Mouse (Mus musculus) heart, postnatal 0 days (tissue): Measurements from ENCODE around the gene Tada2b.

Experiments
- CTCF ChIP-seq: IDR thresholded peaks from 2 replicates; pipeline ENCODE4 v1.5.1; 2016; ENCODE audit warnings: antibody characterized with exemption, control low read depth, low read depth
- EP300 ChIP-seq: IDR thresholded peaks from 2 replicates; pipeline ENCODE4 v1.6.1; 2016; ENCODE audit warnings: antibody characterized with exemption, low read depth

GRCm38 (mm10) chr5:36429551-36429950, 54.5 kb downstream of the Tada2b start:
- TF ChIP-seq CTCF: no peak
- TF ChIP-seq EP300: no peak
